Mouse (Mus musculus) limb, embryonic 15.5 days (tissue): ENCODE measurements at regions not wholly inside any gene's neighbourhood (a gene's known extent, or its start where the extent isn't known, plus 50 kb on each side); places are given as distances from the start of the nearest gene placed in this dataset.
"Not testable (repeated sequence)": the region's sequence is repeated elsewhere in the genome, so short reads cannot be mapped to it uniquely, and the experiment has no call there.

Experiments used
- ATAC-seq: fragments of 200-750 bp; cut with Nextera tagmentation; 2 replicates; pipeline ENCODE4 v1.8.0; 2017; ENCODE audit warnings: low read depth, moderate TSS enrichment; ENCODE audit not compliant: insufficient number of reproducible peaks, low FRiP score, low TSS enrichment
- H3K27ac ChIP-seq: fragments of 300-500 bp; sonication (generic); 2 replicates; pipeline ENCODE4 v1.5.1; 2015; ENCODE audit warnings: moderate library complexity, mild to moderate bottlenecking, inconsistent platforms
- H3K27me3 ChIP-seq: fragments of 300-500 bp; sonication (generic); 2 replicates; pipeline ENCODE4 v1.6.1; 2015; ENCODE audit warnings: inconsistent platforms
- H3K36me3 ChIP-seq: fragments of 300-500 bp; sonication (generic); 2 replicates; pipeline ENCODE4 v1.6.1; 2015; ENCODE audit warnings: inconsistent platforms
- H3K4me1 ChIP-seq: fragments of 300-500 bp; sonication (generic); 2 replicates; pipeline ENCODE4 v1.6.1; 2015; ENCODE audit warnings: inconsistent platforms
- H3K4me2 ChIP-seq: fragments of 300-500 bp; sonication (generic); 2 replicates; pipeline ENCODE4 v1.6.1; 2015; ENCODE audit warnings: mild to moderate bottlenecking, inconsistent platforms
- H3K4me3 ChIP-seq: fragments of 300-500 bp; sonication (generic); 2 replicates; pipeline ENCODE4 v1.5.1; 2015; ENCODE audit warnings: mild to moderate bottlenecking, inconsistent platforms
- H3K9ac ChIP-seq: fragments of 300-500 bp; sonication (generic); 2 replicates; pipeline ENCODE4 v1.6.1; 2015; ENCODE audit warnings: inconsistent platforms
- H3K9me3 ChIP-seq: fragments of 300-500 bp; sonication (generic); 2 replicates; pipeline ENCODE4 v1.6.1; 2016; ENCODE audit warnings: inconsistent platforms
- WGBS: fragments of 180-500 bp; shearing (Covaris S2); methylation state at CpG from one replicate; pipeline ENCODE4 v1.1.7; 2015; 5-methylcytosine and 5-hydroxymethylcytosine counted together

- Histone ChIP-seq H3K9ac (no peak overlapping the region), H3K27ac (no peak overlapping the region), H3K27me3 (no peaks in the 10 kb centered on the region), H3K4me2 (no peak overlapping the region), H3K4me3 (no peak overlapping the region), H3K9me3 (no peaks in the 10 kb centered on the region), H3K36me3 (no peaks in the 10 kb centered on the region), H3K4me1 (no peaks in the 10 kb centered on the region)
- WGBS = 95% methylated on average over 2 of the region's 2 CpGs
- ATAC-seq = no peak
Measured at GRCm38 (mm10) chr6:37703946-37704345, 166.7 kb upstream of the Trim24 start.

GRCm38 (mm10) chr6:37705733-37706145, 164.9 kb upstream of the Trim24 start:
- no peaks in the 10 kb centered on the region for H3K4me1 ChIP-seq
- H3K9ac ChIP-seq = no peak overlapping the region
- no peaks in the 10 kb centered on the region for H3K27me3 ChIP-seq
- 51% methylated on average over 1 of the region's 1 CpGs for WGBS
- H3K9me3 ChIP-seq = no peaks in the 10 kb centered on the region
- no peak for ATAC-seq
- no peaks in the 10 kb centered on the region for H3K36me3 ChIP-seq
- no peak overlapping the region for H3K4me2 ChIP-seq
- no peak overlapping the region for H3K27ac ChIP-seq
- H3K4me3 ChIP-seq = no peak overlapping the region

- H3K9me3 ChIP-seq, H3K9ac ChIP-seq, H3K4me3 ChIP-seq, H3K27me3 ChIP-seq, H3K4me1 ChIP-seq, ATAC-seq, H3K27ac ChIP-seq, H3K36me3 ChIP-seq, H3K4me2 ChIP-seq: not testable (repeated sequence)
- 74% methylated on average over 1 of the region's 1 CpGs for WGBS
Measured at GRCm38 (mm10) chr6:37707671-37708070, 162.9 kb upstream of the Trim24 start.

GRCm38 (mm10) chr6:37711766-37712165, 158.8 kb upstream of the Trim24 start:
- H3K9me3 ChIP-seq = no peaks in the 10 kb centered on the region
- ATAC-seq = no peak
- WGBS = 84% methylated on average over 1 of the region's 1 CpGs
- H3K4me1 ChIP-seq = peaks cover 2% of the 10 kb centered on the region; the same call in 1 of the 2 replicates
- no peaks in the 10 kb centered on the region for H3K36me3 ChIP-seq
- no peak overlapping the region for H3K9ac ChIP-seq
- no peak overlapping the region for H3K4me3 ChIP-seq
- no peaks in the 10 kb centered on the region for H3K27me3 ChIP-seq
- no peak overlapping the region for H3K27ac ChIP-seq
- H3K4me2 ChIP-seq = no peak overlapping the region

GRCm38 (mm10) chr6:37713411-37713810, 157.2 kb upstream of the Trim24 start:
- Histone ChIP-seq H3K4me3 (no peak overlapping the region), H3K9ac (no peak overlapping the region), H3K27ac (no peak overlapping the region), H3K36me3 (no peaks in the 10 kb centered on the region), H3K9me3 (no peaks in the 10 kb centered on the region), H3K27me3 (no peaks in the 10 kb centered on the region), H3K4me1 (peaks cover 2% of the 10 kb centered on the region; the same call in 1 of the 2 replicates), H3K4me2 (no peak overlapping the region)
- ATAC-seq = no peak
- 81% methylated on average over 4 of the region's 4 CpGs for WGBS

GRCm38 (mm10) chr6:37714223-37714928, 156.2 kb upstream of the Trim24 start:
- H3K9ac ChIP-seq = no peak overlapping the region
- no peak for ATAC-seq
- no peak overlapping the region for H3K4me3 ChIP-seq
- H3K4me1 ChIP-seq = peaks cover 2% of the 10 kb centered on the region; the same call in 1 of the 2 replicates
- H3K36me3 ChIP-seq = no peaks in the 10 kb centered on the region
- no peaks in the 10 kb centered on the region for H3K9me3 ChIP-seq
- no peaks in the 10 kb centered on the region for H3K27me3 ChIP-seq
- H3K4me2 ChIP-seq = no peak overlapping the region
- WGBS = 20% methylated on average over 6 of the region's 6 CpGs
- H3K27ac ChIP-seq = 0 out of 2 replicates have a peak overlapping the region, but pooled peaks have one; percentile 35

GRCm38 (mm10) chr6:37721736-37722135, 148.9 kb upstream of the Trim24 start:
- H3K27me3 ChIP-seq = no peaks in the 10 kb centered on the region
- ATAC-seq = no peak
- 60% methylated on average over 1 of the region's 1 CpGs for WGBS
- H3K4me3 ChIP-seq = no peak overlapping the region
- H3K9ac ChIP-seq = no peak overlapping the region
- peaks cover 4% of the 10 kb centered on the region for H3K4me1 ChIP-seq
- H3K27ac ChIP-seq = no peak overlapping the region
- H3K36me3 ChIP-seq = no peaks in the 10 kb centered on the region
- no peaks in the 10 kb centered on the region for H3K9me3 ChIP-seq
- H3K4me2 ChIP-seq = no peak overlapping the region

GRCm38 (mm10) chr6:37723337-37723736, 147.3 kb upstream of the Trim24 start:
- Histone ChIP-seq H3K36me3 (no peaks in the 10 kb centered on the region), H3K4me2 (no peak overlapping the region), H3K4me3 (no peak overlapping the region), H3K4me1 (peaks cover 4% of the 10 kb centered on the region), H3K27ac (peak overlapping the region; percentile 66), H3K9me3 (no peaks in the 10 kb centered on the region), H3K9ac (no peak overlapping the region), H3K27me3 (no peaks in the 10 kb centered on the region)
- peak; percentile 63; the same call in 1 of the 2 replicates for ATAC-seq
- 40% methylated on average over 4 of the region's 4 CpGs for WGBS

- H3K9me3 ChIP-seq = no peaks in the 10 kb centered on the region
- peak overlapping the region; percentile 66 for H3K27ac ChIP-seq
- no peaks in the 10 kb centered on the region for H3K27me3 ChIP-seq
- 77% methylated on average over 5 of the region's 5 CpGs for WGBS
- H3K4me2 ChIP-seq = no peak overlapping the region
- no peak overlapping the region for H3K9ac ChIP-seq
- H3K4me3 ChIP-seq = no peak overlapping the region
- no peak for ATAC-seq
- H3K36me3 ChIP-seq = no peaks in the 10 kb centered on the region
- peaks cover 4% of the 10 kb centered on the region for H3K4me1 ChIP-seq
Measured at GRCm38 (mm10) chr6:37724240-37724639, 146.4 kb upstream of the Trim24 start.

- 80% methylated on average over 2 of the region's 2 CpGs for WGBS
- H3K4me2 ChIP-seq = no peak overlapping the region
- no peaks in the 10 kb centered on the region for H3K9me3 ChIP-seq
- no peak overlapping the region for H3K4me3 ChIP-seq
- no peaks in the 10 kb centered on the region for H3K36me3 ChIP-seq
- no peak for ATAC-seq
- H3K4me1 ChIP-seq = peaks cover 15% of the 10 kb centered on the region; the same call in 1 of the 2 replicates
- H3K9ac ChIP-seq = no peak overlapping the region
- H3K27me3 ChIP-seq = no peaks in the 10 kb centered on the region
- no peak overlapping the region for H3K27ac ChIP-seq
Measured at GRCm38 (mm10) chr6:37728621-37729020, 142.0 kb upstream of the Trim24 start.

- H3K4me2 ChIP-seq = no peak overlapping the region
- WGBS = 89% methylated on average over 2 of the region's 2 CpGs
Measured at GRCm38 (mm10) chr6:37729165-37729564, 141.4 kb upstream of the Trim24 start.

GRCm38 (mm10) chr6:37730500-37731239, 139.9 kb upstream of the Trim24 start:
- Histone ChIP-seq H3K4me3 (no peak overlapping the region), H3K27ac (peak overlapping the region; percentile 50; the same call in 1 of the 2 replicates), H3K4me2 (no peak overlapping the region), H3K36me3 (no peaks in the 10 kb centered on the region), H3K9ac (no peak overlapping the region), H3K27me3 (no peaks in the 10 kb centered on the region), H3K9me3 (no peaks in the 10 kb centered on the region), H3K4me1 (peaks cover 11% of the 10 kb centered on the region; the same call in 1 of the 2 replicates)
- WGBS = 37% methylated on average over 8 of the region's 8 CpGs
- ATAC-seq = no peak

More at GRCm38 (mm10) chr6:37729165-37729564, 141.4 kb upstream of the Trim24 start:
- ATAC-seq = no peak
- Histone ChIP-seq H3K9me3 (no peaks in the 10 kb centered on the region), H3K36me3 (no peaks in the 10 kb centered on the region), H3K27me3 (no peaks in the 10 kb centered on the region), H3K9ac (no peak overlapping the region), H3K4me1 (peaks cover 11% of the 10 kb centered on the region; the same call in 1 of the 2 replicates), H3K4me3 (no peak overlapping the region), H3K27ac (no peak overlapping the region)
